Mouse (Mus musculus): ENCODE measurements around the gene Syt2. TPM values are rescaled to one million over a fixed set of nuclear protein-coding genes. Genes with fewer than 3 reads are reported as not detected.
A peak's percentile ranks its signal among the peaks of the same experiment; 100 is the strongest.

Gene Syt2
- polyA plus RNA-seq, 1 experiment = 0.14 TPM

DNA sequence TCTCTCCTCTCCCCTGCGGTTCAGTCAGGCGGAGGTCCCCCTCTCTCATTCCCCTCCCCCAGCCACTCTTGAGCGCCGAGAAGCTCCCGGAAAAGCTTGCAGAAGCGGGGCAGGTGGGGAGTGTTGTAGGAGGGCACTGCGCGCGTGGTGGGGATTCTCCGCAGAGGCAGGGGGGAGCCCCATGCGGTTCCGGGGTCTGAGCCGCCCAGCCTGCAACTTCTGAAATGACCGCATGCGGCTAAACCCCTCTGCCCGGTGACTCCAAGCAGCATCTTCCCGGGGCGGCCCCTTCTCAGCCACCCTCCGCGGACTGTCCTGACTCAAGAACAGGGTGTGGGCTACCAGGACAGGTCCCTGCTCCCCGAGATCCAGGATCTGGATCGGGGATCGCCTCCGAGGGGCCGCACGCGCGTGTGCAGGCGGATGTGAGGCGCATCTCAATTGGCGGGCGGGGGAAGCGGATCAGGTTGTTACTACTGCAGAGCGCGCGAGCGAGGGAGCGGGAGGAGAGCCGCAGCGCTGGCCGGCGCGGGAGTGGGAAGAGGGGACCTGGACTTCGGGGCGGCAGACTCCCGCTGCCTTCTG is 62.4 kb downstream of the Syt2 start:
- no peak for DNase-seq
- H3K4me1 ChIP-seq (ENCODE audit: control insufficient read depth, insufficient read depth, low read length) = peaks cover 5% of the 10 kb centered on the region; the same call in 1 of the 2 replicates
- WGBS = 1% methylated on average over 46 of the region's 46 CpGs
- peak overlapping the region; percentile 7 for H3K4me3 ChIP-seq (replicated peaks; ENCODE audit: extremely low read depth, low read depth, low read length)
- no peak for TF ChIP-seq POLR2A (IDR thresholded peaks at IDR 0.05; ENCODE audit: borderline replicate concordance, extremely low read depth, low read depth, low read length)
- TF ChIP-seq CTCF (IDR thresholded peaks at IDR 0.05; ENCODE audit: insufficient read depth, low read length) = no peak

DNA sequence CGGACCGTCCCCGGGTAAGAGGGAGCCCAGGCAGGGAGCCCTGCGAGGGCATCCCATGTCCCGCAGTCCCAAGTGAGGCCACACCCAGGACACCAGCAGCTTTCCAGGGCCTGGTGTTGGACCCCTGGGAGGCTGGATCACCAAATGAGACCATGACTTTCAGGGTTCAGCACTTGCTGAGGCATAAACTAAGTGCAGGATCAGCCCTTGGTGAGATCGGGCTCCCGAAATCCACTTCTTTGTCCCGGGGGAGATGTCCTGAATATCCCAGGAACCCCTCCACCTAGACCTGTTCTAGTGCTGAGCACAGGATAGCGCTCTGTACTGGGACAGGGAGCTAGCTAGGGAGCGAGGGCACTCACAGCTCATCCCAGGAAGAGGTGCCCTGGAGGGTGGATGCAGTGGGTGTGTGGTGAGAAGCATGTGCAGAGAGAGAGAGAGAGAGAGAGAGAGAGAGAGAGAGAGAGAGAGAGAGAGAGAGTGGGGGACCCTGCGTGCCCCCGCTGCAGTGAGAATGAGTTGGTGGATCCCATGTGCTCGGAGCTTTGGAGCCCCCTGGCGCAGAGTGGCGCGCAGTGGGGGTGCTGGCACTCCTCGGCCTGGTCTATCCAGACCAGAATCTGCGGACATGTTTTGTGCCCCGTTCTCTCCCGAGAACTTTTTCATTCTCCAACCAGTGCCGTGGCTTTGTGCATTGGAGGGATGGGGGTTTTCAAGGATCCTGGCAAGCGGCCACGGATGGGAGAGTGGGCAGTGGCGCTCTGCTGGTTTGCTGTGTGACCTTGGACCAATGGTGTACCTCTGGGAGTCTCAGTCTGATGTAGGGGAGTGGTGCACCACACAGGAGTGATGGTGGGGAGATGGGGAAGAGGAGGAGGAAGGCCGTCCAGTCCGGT is 63.2 kb downstream of the Syt2 start:
- DNase-seq = no peak
- Histone ChIP-seq H3K4me1 (ENCODE audit: control insufficient read depth, insufficient read depth, low read length) (peaks cover 5% of the 10 kb centered on the region; the same call in 1 of the 2 replicates), H3K4me3 (replicated peaks; ENCODE audit: extremely low read depth, low read depth, low read length) (no peak overlapping the region)
- no peak for TF ChIP-seq POLR2A (IDR thresholded peaks at IDR 0.05; ENCODE audit: borderline replicate concordance, extremely low read depth, low read depth, low read length)
- 34% methylated on average over 26 of the region's 26 CpGs for WGBS

DNA sequence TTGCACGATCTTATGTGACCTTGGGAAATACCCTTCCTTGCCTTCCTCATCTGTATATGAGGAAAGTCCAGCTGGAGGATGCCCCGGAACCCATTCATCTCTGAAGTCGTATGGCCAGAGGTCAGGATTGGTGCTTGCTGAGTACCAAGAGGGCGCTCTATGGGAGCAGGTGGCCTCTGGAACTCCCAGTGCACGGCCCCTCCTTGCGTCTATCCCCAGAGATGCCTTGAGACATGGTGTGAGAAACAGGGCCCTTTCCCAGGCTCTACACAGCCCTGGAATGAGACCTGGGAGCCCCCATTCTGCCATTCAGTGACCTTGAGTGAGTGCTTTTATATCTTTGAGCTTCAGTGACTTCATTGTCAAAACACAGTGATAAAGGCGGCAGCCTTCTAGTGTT is 64.6 kb downstream of the Syt2 start:
- peaks cover 5% of the 10 kb centered on the region; the same call in 1 of the 2 replicates for H3K4me1 ChIP-seq (ENCODE audit: control insufficient read depth, insufficient read depth, low read length)
- H3K4me3 ChIP-seq (replicated peaks; ENCODE audit: extremely low read depth, low read depth, low read length) = no peak overlapping the region
- TF ChIP-seq POLR2A (IDR thresholded peaks at IDR 0.05; ENCODE audit: borderline replicate concordance, extremely low read depth, low read depth, low read length) (no peak), CTCF (IDR thresholded peaks at IDR 0.05; ENCODE audit: insufficient read depth, low read length) (no peak)
- WGBS = 67% methylated on average over 7 of the region's 7 CpGs
- no peak for DNase-seq

DNA sequence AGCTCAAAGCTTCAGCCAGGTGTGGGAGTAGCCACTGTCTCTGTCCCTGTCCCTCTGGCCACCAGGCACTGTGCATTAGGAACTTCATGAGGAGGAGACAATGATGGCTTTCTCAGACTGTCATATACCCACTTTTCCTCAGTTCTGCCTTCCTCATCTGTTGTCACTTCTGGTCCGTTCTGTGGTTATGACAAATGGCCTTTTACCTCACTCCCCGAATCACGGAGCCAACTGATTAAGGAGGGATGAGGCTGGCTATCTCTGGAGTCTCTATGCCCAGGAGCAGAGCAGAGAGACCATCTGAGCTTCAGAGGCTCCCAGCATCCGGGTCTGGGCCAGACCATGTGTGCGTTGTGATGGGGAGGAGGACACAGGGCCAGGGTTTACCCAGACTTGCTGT is 65.2 kb downstream of the Syt2 start:
- H3K4me3 ChIP-seq (replicated peaks; ENCODE audit: extremely low read depth, low read depth, low read length) = no peak overlapping the region
- H3K4me1 ChIP-seq (ENCODE audit: control insufficient read depth, insufficient read depth, low read length) = peaks cover 5% of the 10 kb centered on the region; the same call in 1 of the 2 replicates
- TF ChIP-seq POLR2A (IDR thresholded peaks at IDR 0.05; ENCODE audit: borderline replicate concordance, extremely low read depth, low read depth, low read length) = no peak
- no peak for TF ChIP-seq CTCF (IDR thresholded peaks at IDR 0.05; ENCODE audit: insufficient read depth, low read length)
- DNase-seq = no peak
- 65% methylated on average over 5 of the region's 5 CpGs for WGBS

DNA sequence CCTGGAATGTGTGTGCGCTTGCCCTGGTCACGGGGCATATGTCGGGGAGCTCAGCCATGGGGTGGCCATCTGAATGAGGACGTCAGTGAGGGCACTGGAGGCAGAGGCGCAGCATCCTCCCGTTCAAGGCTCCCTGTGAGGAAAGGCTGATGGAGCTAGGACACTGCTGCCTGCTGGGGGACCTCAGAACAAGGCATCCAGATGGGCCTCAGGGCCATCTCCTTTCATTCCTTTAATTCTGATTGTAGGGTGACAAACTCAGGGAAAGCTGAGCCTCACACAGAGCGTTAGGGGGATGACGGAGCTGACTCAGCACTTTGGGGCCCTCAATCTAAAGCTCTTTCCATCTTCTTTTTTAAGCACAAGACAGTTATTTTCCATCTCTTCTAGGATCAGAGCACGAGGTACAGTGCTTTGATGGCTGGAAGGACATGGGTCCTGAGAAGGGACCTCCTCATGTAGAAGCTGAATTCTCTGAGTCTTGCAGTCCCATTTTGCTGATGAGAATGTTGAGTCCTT is 66.4 kb downstream of the Syt2 start:
- Histone ChIP-seq H3K4me1 (ENCODE audit: control insufficient read depth, insufficient read depth, low read length) (peaks cover 5% of the 10 kb centered on the region; the same call in 1 of the 2 replicates), H3K4me3 (replicated peaks; ENCODE audit: extremely low read depth, low read depth, low read length) (no peak overlapping the region)
- WGBS = 81% methylated on average over 9 of the region's 9 CpGs
- TF ChIP-seq CTCF (IDR thresholded peaks at IDR 0.05; ENCODE audit: insufficient read depth, low read length) (no peak), POLR2A (IDR thresholded peaks at IDR 0.05; ENCODE audit: borderline replicate concordance, extremely low read depth, low read depth, low read length) (no peak)
- DNase-seq = no peak

DNA sequence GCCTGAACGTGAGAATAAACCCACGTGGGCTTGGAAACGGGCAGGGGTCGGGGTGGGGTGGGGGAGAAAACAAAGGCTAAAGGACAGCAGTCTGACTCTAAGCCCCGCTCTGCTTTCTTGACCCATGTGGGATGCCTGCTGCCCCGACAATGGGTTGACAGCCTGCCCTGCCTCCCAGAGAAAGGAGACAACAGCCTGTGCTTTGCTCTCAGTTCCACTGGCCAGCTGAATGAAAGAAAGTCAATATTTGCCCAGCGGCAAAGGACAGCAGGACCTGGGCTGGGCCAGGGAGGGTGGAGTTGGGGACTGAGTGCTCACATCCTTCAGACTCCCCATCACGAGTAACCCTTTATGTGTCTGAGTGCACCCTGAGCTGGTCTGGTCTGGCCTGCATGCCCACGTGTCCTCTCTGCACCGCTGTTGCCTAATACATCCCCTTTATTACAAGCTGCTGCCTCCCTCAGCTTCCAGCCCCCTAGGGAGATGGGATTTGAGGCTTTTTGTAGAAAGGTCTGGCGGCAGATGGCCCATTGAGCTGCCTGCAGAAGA is 67.0 kb downstream of the Syt2 start:
- 44% methylated on average over 11 of the region's 11 CpGs for WGBS
- peaks cover 5% of the 10 kb centered on the region; the same call in 1 of the 2 replicates for H3K4me1 ChIP-seq (ENCODE audit: control insufficient read depth, insufficient read depth, low read length)
- H3K4me3 ChIP-seq (replicated peaks; ENCODE audit: extremely low read depth, low read depth, low read length) = no peak overlapping the region
- DNase-seq = peak; percentile 27
- TF ChIP-seq POLR2A (IDR thresholded peaks at IDR 0.05; ENCODE audit: borderline replicate concordance, extremely low read depth, low read depth, low read length) (no peak), CTCF (IDR thresholded peaks at IDR 0.05; ENCODE audit: insufficient read depth, low read length) (no peak)

DNA sequence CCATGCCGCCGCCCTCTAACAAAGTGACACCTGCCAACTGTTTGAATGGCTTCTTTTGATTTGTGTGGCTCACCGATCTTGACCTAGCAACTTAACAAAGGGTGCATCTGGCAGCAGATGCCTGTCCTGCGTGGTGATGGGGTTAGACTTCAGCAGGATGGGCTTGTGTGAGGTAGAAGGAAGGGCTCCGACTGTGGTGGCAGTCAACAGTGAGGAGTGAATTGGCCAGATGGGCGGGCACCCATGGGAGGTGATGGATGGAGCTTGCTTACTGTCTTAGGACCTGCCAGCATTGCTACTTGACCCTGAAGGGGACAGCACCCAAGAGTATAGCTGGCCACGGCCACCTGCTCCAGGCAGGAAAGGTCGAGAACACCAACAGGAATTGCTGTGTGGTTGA is 67.7 kb downstream of the Syt2 start:
- WGBS = 68% methylated on average over 8 of the region's 8 CpGs
- Histone ChIP-seq H3K4me3 (replicated peaks; ENCODE audit: extremely low read depth, low read depth, low read length) (no peak overlapping the region), H3K4me1 (ENCODE audit: control insufficient read depth, insufficient read depth, low read length) (peaks cover 3% of the 10 kb centered on the region; the same call in 1 of the 2 replicates)
- DNase-seq = no peak
- TF ChIP-seq POLR2A (IDR thresholded peaks at IDR 0.05; ENCODE audit: borderline replicate concordance, extremely low read depth, low read depth, low read length) (no peak), CTCF (IDR thresholded peaks at IDR 0.05; ENCODE audit: insufficient read depth, low read length) (no peak)

DNA sequence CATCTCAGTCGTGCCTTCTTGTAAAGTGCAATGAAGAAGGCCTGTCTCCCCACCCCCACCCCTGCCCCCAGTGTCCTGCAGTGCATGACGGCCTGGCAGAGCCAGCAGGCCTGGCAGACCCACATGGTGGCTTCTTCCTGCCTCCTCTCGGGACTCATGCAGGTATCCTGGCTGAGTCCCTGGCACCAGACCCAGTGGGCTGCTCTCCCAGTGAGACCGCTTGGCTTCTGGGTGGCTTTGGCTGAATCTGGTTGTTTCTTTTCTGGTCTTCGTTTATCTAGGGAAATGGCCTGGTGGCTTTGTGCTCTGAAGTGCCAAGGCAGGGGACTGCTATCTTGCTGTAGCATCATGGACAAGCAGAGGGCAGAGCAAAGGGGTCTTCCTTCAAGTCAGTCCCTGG is 68.6 kb downstream of the Syt2 start:
- DNase-seq = no peak
- TF ChIP-seq CTCF (IDR thresholded peaks at IDR 0.05; ENCODE audit: insufficient read depth, low read length) (no peak), POLR2A (IDR thresholded peaks at IDR 0.05; ENCODE audit: borderline replicate concordance, extremely low read depth, low read depth, low read length) (no peak)
- H3K4me3 ChIP-seq (replicated peaks; ENCODE audit: extremely low read depth, low read depth, low read length) = no peak overlapping the region
- H3K4me1 ChIP-seq (ENCODE audit: control insufficient read depth, insufficient read depth, low read length) = no peaks in the 10 kb centered on the region
- WGBS = 50% methylated on average over 5 of the region's 5 CpGs

DNA sequence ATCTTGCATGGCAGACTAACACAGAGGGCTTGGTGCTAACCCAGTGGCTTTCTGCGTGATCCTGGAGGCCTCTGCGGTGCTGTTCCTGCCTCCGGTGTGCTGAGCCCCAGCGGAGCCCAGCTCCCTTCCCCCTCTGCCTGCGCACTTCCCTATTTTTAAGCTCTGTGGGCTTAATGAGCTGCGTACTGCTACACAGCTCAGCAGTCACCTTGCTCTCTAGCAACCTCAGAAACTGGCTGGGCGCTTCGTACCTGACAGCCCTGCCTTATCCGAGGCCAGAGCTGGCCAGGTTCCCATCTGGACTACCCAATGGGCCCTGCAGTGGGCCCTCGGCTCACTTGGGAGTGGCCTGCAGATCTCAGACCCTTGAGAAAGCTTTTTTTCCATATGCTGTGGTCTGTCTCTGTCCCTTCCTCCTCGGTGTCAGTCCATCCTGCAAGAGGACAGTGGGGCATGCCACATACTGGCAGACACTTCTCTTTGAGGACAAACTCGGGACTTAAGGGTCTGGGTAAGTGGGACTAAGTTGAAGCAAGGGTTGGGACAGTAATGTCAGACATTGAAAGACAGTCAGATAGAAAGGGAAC is 73.3 kb downstream of the Syt2 start:
- DNase-seq = no peak
- 58% methylated on average over 12 of the region's 12 CpGs for WGBS
- no peak overlapping the region for H3K4me3 ChIP-seq (replicated peaks; ENCODE audit: extremely low read depth, low read depth, low read length)
- H3K4me1 ChIP-seq (ENCODE audit: control insufficient read depth, insufficient read depth, low read length) = no peaks in the 10 kb centered on the region
- TF ChIP-seq POLR2A (IDR thresholded peaks at IDR 0.05; ENCODE audit: borderline replicate concordance, extremely low read depth, low read depth, low read length) (no peak), CTCF (IDR thresholded peaks at IDR 0.05; ENCODE audit: insufficient read depth, low read length) (no peak)
